Comparison of ENCODE assay signal across 28 mouse cellular contexts in genomic region chr7:131256841-131257240, GRCm38 (mm10).
DNase-seq lines count a peak whose midpoint lies in the region; ATAC-seq and TF ChIP-seq lines count a peak whose summit lies in the region.
"Had no signal": no experiment of that assay in that cellular context is flagged by ENCODE, and none has a peak within 500 bp of the region (broad histone marks: within the 10 kb centered on the region; RNA-seq: fewer than 3 reads in every experiment).

No protein-coding gene starts in this region.

- WGBS in embryonic facial prominence, embryonic 14.5 days = 88% methylated on average over 5 of the region's 5 CpGs
- WGBS in embryonic facial prominence, embryonic 10.5 days = 92% methylated on average over 5 of the region's 5 CpGs
- 68% methylated on average over 5 of the region's 5 CpGs for whole genome bisulfite sequencing in liver, embryonic 16.5 days (ENCODE audit: insufficient replicate concordance)
- 68% methylated on average over 5 of the region's 5 CpGs for WGBS in liver, embryonic 12.5 days (ENCODE audit: insufficient replicate concordance)
- WGBS in midbrain, embryonic 11.5 days = 93% methylated on average over 5 of the region's 5 CpGs
- WGBS in midbrain, postnatal 0 days = 96% methylated on average over 5 of the region's 5 CpGs
- 85% methylated on average over 5 of the region's 5 CpGs for WGBS in stomach, postnatal 0 days
- WGBS in hindbrain, embryonic 10.5 days = 91% methylated on average over 5 of the region's 5 CpGs

- H3K4me2 ChIP-seq in embryonic facial prominence, embryonic 14.5 days (ENCODE audit: low read depth, low read length) = no peak overlapping the region
- H3K4me2 ChIP-seq in liver, embryonic 16.5 days (ENCODE audit: low read depth, low read length) = no peak overlapping the region
- no peak overlapping the region for H3K4me2 ChIP-seq in liver, embryonic 12.5 days
- H3K4me2 ChIP-seq in midbrain, embryonic 11.5 days = no peak overlapping the region
- H3K4me2 ChIP-seq in midbrain, postnatal 0 days (ENCODE audit: low read depth, low read length, poor library complexity, severe bottlenecking) = no peak overlapping the region
- no peak overlapping the region for H3K4me2 ChIP-seq in stomach, postnatal 0 days (replicated peaks; ENCODE audit: low read depth)
- H3K4me2 ChIP-seq: forebrain, embryonic 15.5 days; heart, embryonic 11.5 days; hindbrain, embryonic 13.5 days; kidney, embryonic 15.5 days; limb, embryonic 12.5 days; midbrain, embryonic 12.5 days; neural tube, embryonic 13.5 days had no signal

- no peak for TF ChIP-seq EP300 in stomach, postnatal 0 days (optimal IDR thresholded peaks at IDR 0.05)

- H3K4me1 ChIP-seq in embryonic facial prominence, embryonic 14.5 days (ENCODE audit: control insufficient read depth, insufficient read depth, low read length) = no peaks in the 10 kb centered on the region
- no peaks in the 10 kb centered on the region for H3K4me1 ChIP-seq in embryonic facial prominence, embryonic 10.5 days
- H3K4me1 ChIP-seq in liver, embryonic 16.5 days (ENCODE audit: control insufficient read depth, low read depth, low read length) = no peaks in the 10 kb centered on the region
- no peaks in the 10 kb centered on the region for H3K4me1 ChIP-seq in liver, embryonic 12.5 days
- no peaks in the 10 kb centered on the region for H3K4me1 ChIP-seq in midbrain, embryonic 11.5 days (ENCODE audit: control insufficient read depth, insufficient read depth, low read length)
- no peaks in the 10 kb centered on the region for H3K4me1 ChIP-seq in midbrain, postnatal 0 days (ENCODE audit: insufficient read depth, low read length)
- no peaks in the 10 kb centered on the region for H3K4me1 ChIP-seq in stomach, postnatal 0 days (replicated peaks; ENCODE audit: control insufficient read depth, insufficient read depth)
- H3K4me1 ChIP-seq in hindbrain, embryonic 10.5 days (replicated peaks) = no peaks in the 10 kb centered on the region
- H3K4me1 ChIP-seq: forebrain, embryonic 15.5 days; hindbrain, embryonic 13.5 days; kidney, embryonic 15.5 days; limb, embryonic 12.5 days; midbrain, embryonic 12.5 days; neural tube, embryonic 13.5 days had no signal

- H3K27me3 ChIP-seq in embryonic facial prominence, embryonic 14.5 days (replicated peaks; ENCODE audit: control insufficient read depth, insufficient read depth, low read length) = no peaks in the 10 kb centered on the region
- no peaks in the 10 kb centered on the region for H3K27me3 ChIP-seq in embryonic facial prominence, embryonic 10.5 days (replicated peaks; ENCODE audit: low read depth, poor library complexity, severe bottlenecking)
- no peaks in the 10 kb centered on the region for H3K27me3 ChIP-seq in liver, embryonic 16.5 days (ENCODE audit: control insufficient read depth, insufficient read depth, low read depth, low read length)
- no peaks in the 10 kb centered on the region for H3K27me3 ChIP-seq in liver, embryonic 12.5 days (replicated peaks)
- no peaks in the 10 kb centered on the region for H3K27me3 ChIP-seq in midbrain, embryonic 11.5 days (ENCODE audit: control insufficient read depth, insufficient read depth, low read length)
- H3K27me3 ChIP-seq in midbrain, postnatal 0 days (ENCODE audit: insufficient read depth, low read length) = no peaks in the 10 kb centered on the region
- no peaks in the 10 kb centered on the region for H3K27me3 ChIP-seq in stomach, postnatal 0 days (ENCODE audit: control insufficient read depth, insufficient read depth, low read length)
- no peaks in the 10 kb centered on the region for H3K27me3 ChIP-seq in hindbrain, embryonic 10.5 days (ENCODE audit: insufficient read depth, poor library complexity, severe bottlenecking)
- H3K27me3 ChIP-seq: forebrain, embryonic 15.5 days; hindbrain, embryonic 13.5 days; kidney, embryonic 15.5 days; limb, embryonic 12.5 days; midbrain, embryonic 12.5 days; neural tube, embryonic 13.5 days had no signal

- no peak for ATAC-seq in embryonic facial prominence, embryonic 14.5 days (ENCODE audit: low read depth)
- ATAC-seq in liver, embryonic 16.5 days (ENCODE audit: low read depth) = peak; percentile 64
- ATAC-seq in liver, embryonic 12.5 days = no peak
- no peak for ATAC-seq in midbrain, embryonic 11.5 days (ENCODE audit: low FRiP score)
- no peak for ATAC-seq in midbrain, postnatal 0 days (ENCODE audit: low FRiP score)
- peak; percentile 72; the same call in 1 of the 2 replicates for ATAC-seq in stomach, postnatal 0 days (ENCODE audit: low FRiP score, low TSS enrichment)
- ATAC-seq: forebrain, embryonic 15.5 days had no signal

- H3K9me3 ChIP-seq in embryonic facial prominence, embryonic 14.5 days (ENCODE audit: control insufficient read depth, low read length) = no peaks in the 10 kb centered on the region
- H3K9me3 ChIP-seq in embryonic facial prominence, embryonic 10.5 days = no peaks in the 10 kb centered on the region
- H3K9me3 ChIP-seq in liver, embryonic 16.5 days (replicated peaks; ENCODE audit: control insufficient read depth, low read length) = no peaks in the 10 kb centered on the region
- no peaks in the 10 kb centered on the region for H3K9me3 ChIP-seq in liver, embryonic 12.5 days (replicated peaks)
- no peaks in the 10 kb centered on the region for H3K9me3 ChIP-seq in midbrain, embryonic 11.5 days (ENCODE audit: control insufficient read depth, low read length)
- no peaks in the 10 kb centered on the region for H3K9me3 ChIP-seq in midbrain, postnatal 0 days (ENCODE audit: low read length)
- no peaks in the 10 kb centered on the region for H3K9me3 ChIP-seq in stomach, postnatal 0 days (ENCODE audit: control insufficient read depth, low read length)
- no peaks in the 10 kb centered on the region for H3K9me3 ChIP-seq in hindbrain, embryonic 10.5 days
- H3K9me3 ChIP-seq: forebrain, embryonic 15.5 days; hindbrain, embryonic 13.5 days; kidney, embryonic 15.5 days; limb, embryonic 12.5 days; midbrain, embryonic 12.5 days; neural tube, embryonic 13.5 days had no signal

- H3K4me3 ChIP-seq in embryonic facial prominence, embryonic 14.5 days (ENCODE audit: low read depth, low read length) = no peak overlapping the region
- H3K4me3 ChIP-seq in embryonic facial prominence, embryonic 10.5 days = no peak overlapping the region
- no peak overlapping the region for H3K4me3 ChIP-seq in liver, embryonic 16.5 days (ENCODE audit: low read depth, low read length)
- no peak overlapping the region for H3K4me3 ChIP-seq in liver, embryonic 12.5 days
- H3K4me3 ChIP-seq in midbrain, embryonic 11.5 days (ENCODE audit: low read depth, low read length) = no peak overlapping the region
- no peak overlapping the region for H3K4me3 ChIP-seq in midbrain, postnatal 0 days (ENCODE audit: low read depth, low read length)
- no peak overlapping the region for H3K4me3 ChIP-seq in stomach, postnatal 0 days (ENCODE audit: low read depth, low read length)
- no peak overlapping the region for H3K4me3 ChIP-seq in hindbrain, embryonic 10.5 days
- H3K4me3 ChIP-seq: forebrain, embryonic 15.5 days; gastrocnemius, adult 2 months; hindbrain, embryonic 13.5 days; kidney, embryonic 15.5 days; layer of hippocampus, adult 2 months; left cerebral cortex, adult 2 months; limb, embryonic 12.5 days; midbrain, embryonic 12.5 days; neural tube, embryonic 13.5 days had no signal

- TF ChIP-seq CTCF in midbrain, postnatal 0 days (IDR thresholded peaks at IDR 0.05) = no peak
- no peak for TF ChIP-seq CTCF in stomach, postnatal 0 days (IDR thresholded peaks at IDR 0.05; ENCODE audit: low read depth)

- H3K9ac ChIP-seq in embryonic facial prominence, embryonic 14.5 days (ENCODE audit: low read depth, low read length) = no peak overlapping the region
- no peak overlapping the region for H3K9ac ChIP-seq in liver, embryonic 16.5 days (ENCODE audit: low read depth, low read length)
- no peak overlapping the region for H3K9ac ChIP-seq in liver, embryonic 12.5 days
- no peak overlapping the region for H3K9ac ChIP-seq in midbrain, embryonic 11.5 days (ENCODE audit: low read length)
- no peak overlapping the region for H3K9ac ChIP-seq in midbrain, postnatal 0 days (replicated peaks; ENCODE audit: low read length, poor library complexity, severe bottlenecking)
- no peak overlapping the region for H3K9ac ChIP-seq in stomach, postnatal 0 days (ENCODE audit: low read length)
- H3K9ac ChIP-seq: forebrain, embryonic 15.5 days; hindbrain, embryonic 13.5 days; kidney, embryonic 15.5 days; limb, embryonic 12.5 days; liver, embryonic 14.5 days; midbrain, embryonic 12.5 days; neural tube, embryonic 13.5 days had no signal

- DNase-seq in embryonic facial prominence, embryonic 14.5 days (ENCODE audit: low spot score) = peak; percentile 2
- DNase-seq in embryonic facial prominence, embryonic 10.5 days (ENCODE audit: low spot score) = no peak
- peak; percentile 44 for DNase-seq in midbrain, embryonic 11.5 days (ENCODE audit: low spot score, missing footprints)
- no peak for DNase-seq in midbrain, postnatal 0 days (ENCODE audit: low spot score)
- peak; percentile 30 for DNase-seq in stomach, postnatal 0 days (ENCODE audit: low spot score)
- DNase-seq in hindbrain, embryonic 10.5 days (ENCODE audit: low spot score) = no peak
- DNase-seq: adrenal gland, postnatal 25 days; cerebellum, adult 11-12 months; gastrocnemius, adult 2 months; gastrocnemius, postnatal 36 days; heart, adult 18-20 months; kidney, adult 18-20 months; kidney, postnatal 25 days; thymus, adult 18-20 months; thymus, postnatal 25 days had no signal

- no peak overlapping the region for H3K27ac ChIP-seq in embryonic facial prominence, embryonic 14.5 days (replicated peaks; ENCODE audit: low read depth, low read length)
- H3K27ac ChIP-seq in embryonic facial prominence, embryonic 10.5 days (replicated peaks) = no peak overlapping the region
- no peak overlapping the region for H3K27ac ChIP-seq in liver, embryonic 16.5 days (ENCODE audit: low read length)
- H3K27ac ChIP-seq in liver, embryonic 12.5 days = no peak overlapping the region
- no peak overlapping the region for H3K27ac ChIP-seq in midbrain, embryonic 11.5 days (ENCODE audit: low read depth, low read length)
- no peak overlapping the region for H3K27ac ChIP-seq in midbrain, postnatal 0 days (ENCODE audit: low read depth, low read length)
- H3K27ac ChIP-seq in stomach, postnatal 0 days (replicated peaks) = no peak overlapping the region
- no peak overlapping the region for H3K27ac ChIP-seq in hindbrain, embryonic 10.5 days
- H3K27ac ChIP-seq: forebrain, embryonic 15.5 days; gastrocnemius, adult 2 months; hindbrain, embryonic 13.5 days; kidney, embryonic 15.5 days; layer of hippocampus, adult 2 months; left cerebral cortex, adult 2 months; limb, embryonic 12.5 days; liver, embryonic 14.5 days; midbrain, embryonic 12.5 days; neural tube, embryonic 13.5 days had no signal

- H3K36me3 ChIP-seq in embryonic facial prominence, embryonic 14.5 days (ENCODE audit: control insufficient read depth, insufficient read depth, low read length) = no peaks in the 10 kb centered on the region
- no peaks in the 10 kb centered on the region for H3K36me3 ChIP-seq in embryonic facial prominence, embryonic 10.5 days (replicated peaks)
- H3K36me3 ChIP-seq in liver, embryonic 16.5 days (ENCODE audit: control insufficient read depth, insufficient read depth) = no peaks in the 10 kb centered on the region
- no peaks in the 10 kb centered on the region for H3K36me3 ChIP-seq in liver, embryonic 12.5 days
- H3K36me3 ChIP-seq in midbrain, embryonic 11.5 days (ENCODE audit: control insufficient read depth, insufficient read depth, low read length) = no peaks in the 10 kb centered on the region
- no peaks in the 10 kb centered on the region for H3K36me3 ChIP-seq in midbrain, postnatal 0 days (ENCODE audit: insufficient read depth, low read length)
- H3K36me3 ChIP-seq in stomach, postnatal 0 days (ENCODE audit: control insufficient read depth, insufficient read depth, low read length) = no peaks in the 10 kb centered on the region
- H3K36me3 ChIP-seq in hindbrain, embryonic 10.5 days = no peaks in the 10 kb centered on the region
- H3K36me3 ChIP-seq: forebrain, embryonic 15.5 days; G1E; hindbrain, embryonic 13.5 days; kidney, embryonic 15.5 days; limb, embryonic 12.5 days; midbrain, embryonic 12.5 days; neural tube, embryonic 13.5 days had no signal

Comparison
In these comparisons a context has a peak if more than half of its experiments do, and no peak if none do; other contexts are left out.
1. ATAC-seq: peak in liver, embryonic 16.5 days (single experiment) and stomach, postnatal 0 days (single experiment); none in embryonic facial prominence, embryonic 14.5 days (single experiment), liver, embryonic 12.5 days (single experiment), midbrain, embryonic 11.5 days (single experiment) and midbrain, postnatal 0 days (single experiment).
2. DNase-seq: peak in embryonic facial prominence, embryonic 14.5 days (single experiment), midbrain, embryonic 11.5 days (single experiment) and stomach, postnatal 0 days (single experiment); none in embryonic facial prominence, embryonic 10.5 days (single experiment), midbrain, postnatal 0 days (single experiment) and hindbrain, embryonic 10.5 days (single experiment).